Mouse (Mus musculus): Measurements from ENCODE around the gene Ugt1a1. TPM values are rescaled to one million over a fixed set of nuclear protein-coding genes. Genes with fewer than 3 reads are reported as not detected.

The Ugt1a1 gene
- total and polyA plus RNA-seq, 2 experiments from 2014 or later, result 0.07 TPM; not detected in 1

DNA sequence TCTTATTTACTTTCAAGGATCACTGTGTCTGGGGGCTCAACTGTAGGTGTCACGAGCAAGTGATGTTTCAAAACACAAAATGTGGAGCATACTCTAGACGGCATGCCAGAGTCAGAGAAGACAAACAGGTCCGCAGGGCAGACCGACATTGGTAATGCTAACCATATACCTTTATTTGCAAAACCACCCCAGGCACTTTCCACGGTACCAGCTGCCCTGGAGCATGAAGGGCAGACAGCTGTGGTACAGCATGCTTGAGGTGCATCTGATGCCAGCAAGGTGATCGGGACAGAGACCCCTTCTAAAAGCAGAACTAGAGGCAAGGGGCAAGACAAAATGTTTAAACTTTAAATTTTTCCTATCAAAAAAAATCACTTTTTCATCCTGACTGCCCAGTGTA, 51.2 kb downstream of the Ugt1a1 start:
- Histone ChIP-seq H3K4me1 (ENCODE audit: control insufficient read depth, insufficient read depth) (peaks cover 16% of the 10 kb centered on the region), H3K9me3 (replicated peaks; ENCODE audit: control insufficient read depth, low read length) (no peaks in the 10 kb centered on the region), H3K9ac (replicated peaks; ENCODE audit: low read depth, low read length) (no peak overlapping the region), H3K27ac (ENCODE audit: low read depth) (no peak overlapping the region), H3K36me3 (replicated peaks; ENCODE audit: control insufficient read depth, insufficient read depth, low read length) (peaks cover 85% of the 10 kb centered on the region), H3K27me3 (ENCODE audit: control insufficient read depth, insufficient read depth, low read length) (no peaks in the 10 kb centered on the region), H3K4me3 (ENCODE audit: low read depth, low read length) (no peak overlapping the region), H3K4me2 (ENCODE audit: low read depth, low read length) (no peak overlapping the region)
- 72% methylated on average over 6 of the region's 6 CpGs for WGBS
- TF ChIP-seq CTCF (IDR thresholded peaks at IDR 0.05; ENCODE audit: low read depth) (no peak), EP300 (IDR thresholded peaks at IDR 0.05; ENCODE audit: low read depth) (no peak)
- ATAC-seq (ENCODE audit: insufficient read depth, low read depth), result no peak
- no peak for DNase-seq (ENCODE audit: low spot score)

- WGBS, result 90% methylated on average over 5 of the region's 5 CpGs
Observed at GRCm38 (mm10) chr1:88263778-88264177, 52.0 kb downstream of the Ugt1a1 start.

GRCm38 (mm10) chr1:88264237-88264868, 52.6 kb downstream of the Ugt1a1 start:
- WGBS, result 74% methylated on average over 7 of the region's 7 CpGs
- peaks cover 10% of the 10 kb centered on the region for H3K4me1 ChIP-seq (ENCODE audit: control insufficient read depth, insufficient read depth)
- no peak overlapping the region for H3K9ac ChIP-seq (replicated peaks; ENCODE audit: low read depth, low read length)
- TF ChIP-seq EP300 (IDR thresholded peaks at IDR 0.05; ENCODE audit: low read depth) (no peak), CTCF (IDR thresholded peaks at IDR 0.05; ENCODE audit: low read depth) (no peak)
- no peak for DNase-seq (ENCODE audit: low spot score)
- ATAC-seq (ENCODE audit: insufficient read depth, low read depth), result no peak
- no peak overlapping the region for H3K27ac ChIP-seq (ENCODE audit: low read depth)
- H3K9me3 ChIP-seq (replicated peaks; ENCODE audit: control insufficient read depth, low read length), result no peaks in the 10 kb centered on the region
- H3K4me2 ChIP-seq (ENCODE audit: low read depth, low read length), result no peak overlapping the region
- peaks cover 99% of the 10 kb centered on the region for H3K36me3 ChIP-seq (replicated peaks; ENCODE audit: control insufficient read depth, insufficient read depth, low read length)
- no peak overlapping the region for H3K4me3 ChIP-seq (ENCODE audit: low read depth, low read length)
- no peaks in the 10 kb centered on the region for H3K27me3 ChIP-seq (ENCODE audit: control insufficient read depth, insufficient read depth, low read length)

More at GRCm38 (mm10) chr1:88263778-88264177, 52.0 kb downstream of the Ugt1a1 start:
- no peak for ATAC-seq (ENCODE audit: insufficient read depth, low read depth)
- Histone ChIP-seq H3K4me2 (ENCODE audit: low read depth, low read length) (no peak overlapping the region), H3K36me3 (replicated peaks; ENCODE audit: control insufficient read depth, insufficient read depth, low read length) (peaks cover 93% of the 10 kb centered on the region), H3K9ac (replicated peaks; ENCODE audit: low read depth, low read length) (no peak overlapping the region), H3K27ac (ENCODE audit: low read depth) (no peak overlapping the region), H3K9me3 (replicated peaks; ENCODE audit: control insufficient read depth, low read length) (no peaks in the 10 kb centered on the region), H3K27me3 (ENCODE audit: control insufficient read depth, insufficient read depth, low read length) (no peaks in the 10 kb centered on the region), H3K4me3 (ENCODE audit: low read depth, low read length) (no peak overlapping the region), H3K4me1 (ENCODE audit: control insufficient read depth, insufficient read depth) (peaks cover 16% of the 10 kb centered on the region)
- DNase-seq (ENCODE audit: low spot score), result no peak
- TF ChIP-seq EP300 (IDR thresholded peaks at IDR 0.05; ENCODE audit: low read depth) (no peak), CTCF (IDR thresholded peaks at IDR 0.05; ENCODE audit: low read depth) (no peak)

DNA sequence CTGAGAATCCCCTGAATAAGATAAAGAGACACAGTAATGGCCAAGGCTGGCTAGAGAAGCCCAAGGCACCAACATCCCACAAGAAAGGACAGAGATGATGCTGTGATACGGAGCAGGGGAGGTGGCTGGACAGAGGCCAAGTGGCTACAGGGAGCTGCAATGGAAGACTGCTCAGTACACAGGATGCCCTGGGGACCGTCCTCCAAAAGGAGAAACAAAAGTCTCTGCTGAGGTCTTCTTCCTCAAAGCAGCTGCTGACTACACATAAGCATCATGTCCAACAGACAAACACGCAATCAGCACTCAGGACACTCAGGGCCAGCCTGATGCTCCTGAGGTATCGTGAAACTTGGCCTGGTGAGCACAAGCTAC, 53.1 kb downstream of the Ugt1a1 start:
- DNase-seq (ENCODE audit: low spot score), result no peak
- no peak for TF ChIP-seq EP300 (IDR thresholded peaks at IDR 0.05; ENCODE audit: low read depth)
- TF ChIP-seq CTCF (IDR thresholded peaks at IDR 0.05; ENCODE audit: low read depth), result no peak
- 67% methylated on average over 4 of the region's 4 CpGs for whole genome bisulfite sequencing

DNA sequence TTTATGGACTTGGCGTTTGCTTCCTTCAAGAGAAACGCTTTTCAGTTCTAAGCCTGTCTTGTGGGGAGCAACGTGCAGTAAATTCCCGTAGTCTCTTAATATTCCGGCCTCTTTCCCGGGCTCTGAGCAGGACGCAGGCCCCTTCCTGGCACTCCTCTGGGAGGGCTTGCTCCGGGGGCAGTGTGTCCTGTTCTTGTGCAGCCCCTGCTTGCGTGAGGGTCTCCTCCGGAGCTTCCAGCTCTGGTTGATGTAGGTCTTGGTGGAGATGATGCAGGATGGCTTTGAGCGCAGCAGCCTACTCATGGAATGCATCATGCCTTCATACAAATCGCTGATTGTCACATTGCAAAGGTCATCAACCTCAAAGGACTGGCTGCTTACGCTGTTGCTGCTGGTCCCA, 54.4 kb downstream of the Ugt1a1 start:
- Histone ChIP-seq H3K4me3 (ENCODE audit: low read depth, low read length) (no peak overlapping the region), H3K9me3 (replicated peaks; ENCODE audit: control insufficient read depth, low read length) (no peaks in the 10 kb centered on the region), H3K36me3 (replicated peaks; ENCODE audit: control insufficient read depth, insufficient read depth, low read length) (peaks cover 90% of the 10 kb centered on the region), H3K4me2 (ENCODE audit: low read depth, low read length) (no peak overlapping the region), H3K27ac (ENCODE audit: low read depth) (no peak overlapping the region), H3K9ac (replicated peaks; ENCODE audit: low read depth, low read length) (no peak overlapping the region), H3K4me1 (ENCODE audit: control insufficient read depth, insufficient read depth) (0 out of 2 replicates have a peak, but pooled peaks cover 5% of the 10 kb centered on the region), H3K27me3 (ENCODE audit: control insufficient read depth, insufficient read depth, low read length) (no peaks in the 10 kb centered on the region)
- 88% methylated on average over 13 of the region's 13 CpGs for WGBS
- DNase-seq (ENCODE audit: low spot score) (no peak), ATAC-seq (ENCODE audit: insufficient read depth, low read depth) (no peak)
- TF ChIP-seq CTCF (IDR thresholded peaks at IDR 0.05; ENCODE audit: low read depth), result no peak
- no peak for TF ChIP-seq EP300 (IDR thresholded peaks at IDR 0.05; ENCODE audit: low read depth)

More for the DNA sequence above, 53.1 kb downstream of the Ugt1a1 start:
- H3K4me3 ChIP-seq (ENCODE audit: low read depth, low read length), result no peak overlapping the region
- H3K27me3 ChIP-seq (ENCODE audit: control insufficient read depth, insufficient read depth, low read length), result no peaks in the 10 kb centered on the region
- 0 out of 2 replicates have a peak, but pooled peaks cover 5% of the 10 kb centered on the region for H3K4me1 ChIP-seq (ENCODE audit: control insufficient read depth, insufficient read depth)
- no peak overlapping the region for H3K4me2 ChIP-seq (ENCODE audit: low read depth, low read length)
- H3K9ac ChIP-seq (replicated peaks; ENCODE audit: low read depth, low read length), result no peak overlapping the region
- ATAC-seq (ENCODE audit: insufficient read depth, low read depth), result no peak
- no peak overlapping the region for H3K27ac ChIP-seq (ENCODE audit: low read depth)
- peaks cover 99% of the 10 kb centered on the region for H3K36me3 ChIP-seq (replicated peaks; ENCODE audit: control insufficient read depth, insufficient read depth, low read length)
- no peaks in the 10 kb centered on the region for H3K9me3 ChIP-seq (replicated peaks; ENCODE audit: control insufficient read depth, low read length)

DNA sequence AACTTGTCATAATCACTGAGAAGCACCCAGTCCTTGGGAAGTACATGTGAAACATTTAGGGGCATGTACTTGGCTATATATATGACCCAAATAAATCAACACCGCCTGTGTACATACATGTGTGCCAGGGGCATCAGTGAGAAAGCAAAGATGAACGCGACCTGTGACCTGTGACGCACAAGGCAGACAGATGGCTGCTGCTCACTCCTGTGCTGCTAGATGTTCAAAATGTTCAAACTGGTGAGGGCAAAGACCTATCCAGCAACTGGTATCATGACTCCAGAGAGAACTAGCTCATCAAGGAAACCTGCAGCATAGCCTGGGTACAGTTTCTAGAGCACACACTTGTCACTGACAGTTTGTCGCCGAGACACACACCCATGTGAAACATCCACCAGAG, 55.7 kb downstream of the Ugt1a1 start:
- WGBS, result 93% methylated on average over 6 of the region's 6 CpGs
- Histone ChIP-seq H3K4me2 (ENCODE audit: low read depth, low read length) (no peak overlapping the region), H3K36me3 (replicated peaks; ENCODE audit: control insufficient read depth, insufficient read depth, low read length) (peaks cover 88% of the 10 kb centered on the region), H3K4me1 (ENCODE audit: control insufficient read depth, insufficient read depth) (0 out of 2 replicates have a peak, but pooled peaks cover 1% of the 10 kb centered on the region), H3K9ac (replicated peaks; ENCODE audit: low read depth, low read length) (no peak overlapping the region), H3K4me3 (ENCODE audit: low read depth, low read length) (no peak overlapping the region), H3K27me3 (ENCODE audit: control insufficient read depth, insufficient read depth, low read length) (no peaks in the 10 kb centered on the region), H3K27ac (ENCODE audit: low read depth) (no peak overlapping the region), H3K9me3 (replicated peaks; ENCODE audit: control insufficient read depth, low read length) (no peaks in the 10 kb centered on the region)
- ATAC-seq (ENCODE audit: insufficient read depth, low read depth) (no peak), DNase-seq (ENCODE audit: low spot score) (no peak)
- no peak for TF ChIP-seq EP300 (IDR thresholded peaks at IDR 0.05; ENCODE audit: low read depth)
- no peak for TF ChIP-seq CTCF (IDR thresholded peaks at IDR 0.05; ENCODE audit: low read depth)
